Mouse (Mus musculus) hindbrain, postnatal 0 days (tissue): ENCODE data around the gene Cxcl16. TPM values are rescaled to one million over a fixed set of nuclear protein-coding genes. Genes with fewer than 3 reads are reported as not detected.

Source experiments
- ATAC-seq: fragments of 200-750 bp; cut with Nextera tagmentation; 2 replicates; pipeline ENCODE4 v1.8.0; 2017; ENCODE audit warnings: mild to moderate bottlenecking, moderate TSS enrichment, moderate library complexity
- DNase-seq: peaks from one replicate; pipeline ENCODE4 v3.0.0-alpha.2; 2015; ENCODE audit warnings: low spot score
- H3K27ac ChIP-seq: fragments of 300-500 bp; sonication (generic); 2 replicates; pipeline ENCODE4 v1.5.1; 2014; ENCODE audit warnings: mild to moderate bottlenecking
- H3K27me3 ChIP-seq: fragments of 300-500 bp; sonication (generic); 2 replicates; pipeline ENCODE4 v1.6.1; 2014; ENCODE audit warnings: low read length, mixed read lengths; ENCODE audit not compliant: insufficient read depth
- H3K36me3 ChIP-seq: fragments of 300-500 bp; sonication (generic); 2 replicates; pipeline ENCODE4 v1.6.1; 2014; ENCODE audit warnings: low read length, mixed read lengths; ENCODE audit not compliant: insufficient read depth
- H3K4me1 ChIP-seq: fragments of 300-500 bp; sonication (generic); 2 replicates; pipeline ENCODE4 v1.6.1; 2014; ENCODE audit warnings: antibody characterized with exemption, low read length, mixed read lengths; ENCODE audit not compliant: insufficient read depth
- H3K4me2 ChIP-seq: fragments of 300-500 bp; sonication (generic); 2 replicates; pipeline ENCODE4 v1.6.1; 2014; ENCODE audit warnings: low read depth, mild to moderate bottlenecking, low read length, moderate library complexity, mixed read lengths
- H3K4me3 ChIP-seq: fragments of 300-500 bp; sonication (generic); 2 replicates; pipeline ENCODE4 v1.5.1; 2014; ENCODE audit warnings: low read length
- H3K9ac ChIP-seq: fragments of 300-500 bp; sonication (generic); replicated peaks from 2 replicates; pipeline ENCODE4 v1.6.1; 2014; ENCODE audit warnings: mild to moderate bottlenecking, low read length, moderate library complexity, mixed read lengths
- H3K9me3 ChIP-seq: fragments of 300-500 bp; sonication (generic); 2 replicates; pipeline ENCODE4 v1.6.1; 2016; ENCODE audit warnings: low read length, mixed read lengths
- CTCF ChIP-seq: IDR thresholded peaks from 2 replicates; pipeline ENCODE4 v1.5.1; 2016; ENCODE audit warnings: antibody characterized with exemption, control low read depth, low read depth
- WGBS: fragments of 180-500 bp; shearing (Covaris S2); extraction: QIAGEN DNeasy Blood & Tissue Kit; methylation state at CpG from one replicate; pipeline ENCODE4 v1.1.7; 2014; 5-methylcytosine and 5-hydroxymethylcytosine counted together
- polyA plus RNA-seq: library from polyadenylated mRNA; unstranded; fragments of >200 nt; fragmentation: Nextera tagmentation; extraction: Ambion mirVana; gene quantifications from 2 replicates; pipeline ENCODE4 v1.2.1, GENCODE M21; 2015
- total RNA-seq: library from RNA; depleted of rRNA; stranded (reverse); fragments of >200 nt; gene quantifications from 2 replicates; pipeline ENCODE4 v1.2.3, GENCODE M21; 2014; rRNA removed

Cxcl16 gene
- total RNA-seq (2.8 and 3.3 TPM in 2 replicates), polyA plus RNA-seq (3.4 and 4.1 TPM in 2 replicates)

GRCm38 (mm10) chr11:70459601-70460101 lies at the start of gene Cxcl16:
TSS of gene Cxcl16 (minus strand) at chr11:70459984.
- peak; percentile 2 for DNase-seq
- no peak for TF ChIP-seq CTCF
- H3K27ac ChIP-seq = no peak within 1 kb of the TSS; the same call in 1 of the 2 replicates
- no peaks in the 10 kb centered on the region for H3K9me3 ChIP-seq
- H3K36me3 ChIP-seq = no peaks in the 10 kb centered on the region
- H3K4me1 ChIP-seq = no peaks in the 10 kb centered on the region
- 4% methylated on average over 30 of the region's 30 CpGs for WGBS
- peak within 1 kb of the TSS; percentile 92 for H3K4me2 ChIP-seq
- peak within 1 kb of the TSS; percentile 53 for H3K9ac ChIP-seq
- H3K27me3 ChIP-seq = peaks cover 8% of the 10 kb centered on the region; the same call in 1 of the 2 replicates
- ATAC-seq = no peak
- peak within 1 kb of the TSS; percentile 49 for H3K4me3 ChIP-seq

DNA sequence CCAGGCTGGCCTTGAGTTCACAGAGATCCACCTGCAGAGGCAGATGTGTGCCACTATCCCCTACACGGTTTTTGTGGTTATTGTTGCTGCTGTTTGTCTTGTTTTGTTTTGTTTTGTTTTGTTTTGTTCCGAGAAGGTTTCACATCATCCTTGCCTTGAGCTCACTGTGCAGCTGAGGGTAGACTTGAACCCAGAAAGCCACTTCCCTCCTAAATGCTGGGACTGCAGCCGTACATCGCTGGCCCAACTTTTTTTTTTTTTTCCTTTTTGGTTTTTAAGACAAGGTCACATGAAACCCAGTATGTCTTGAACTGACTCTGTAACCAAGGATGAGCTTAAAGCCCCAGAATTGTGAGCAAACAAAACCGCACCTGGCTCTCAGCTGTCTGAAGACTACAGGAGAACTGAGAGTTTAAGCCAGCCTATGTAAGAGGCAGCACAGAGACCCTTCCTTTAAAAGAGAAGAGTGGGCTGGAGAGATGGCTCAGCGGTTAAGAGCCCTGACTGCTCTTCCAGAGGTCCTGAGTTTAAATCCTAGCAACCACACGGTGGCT lies 47.3 kb upstream of the Cxcl16 start:
- WGBS = 69% methylated on average over 7 of the region's 7 CpGs
- 0 out of 2 replicates have a peak, but pooled peaks cover 6% of the 10 kb centered on the region for H3K4me1 ChIP-seq

DNA sequence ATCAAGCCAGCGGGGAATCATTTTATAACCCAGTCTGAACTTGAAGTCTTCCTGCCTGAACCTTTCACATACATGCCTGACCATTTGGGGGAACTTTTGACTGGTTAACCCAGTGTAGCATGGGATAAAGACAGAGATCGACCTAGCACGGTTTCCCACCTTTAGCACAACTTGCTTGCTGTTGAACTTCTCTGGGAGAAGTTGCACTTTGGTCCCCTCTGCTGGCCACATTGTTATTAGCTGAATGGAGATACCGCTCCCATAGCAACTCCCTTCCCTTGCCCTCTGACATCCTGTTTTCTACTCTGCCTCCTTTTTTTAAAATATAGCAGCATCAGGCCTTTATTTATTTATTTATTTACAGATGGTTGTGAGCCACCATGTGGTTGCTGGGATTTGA lies 46.6 kb upstream of the Cxcl16 start:
- Histone ChIP-seq H3K9ac (no peak overlapping the region), H3K27me3 (no peaks in the 10 kb centered on the region), H3K27ac (no peak overlapping the region), H3K9me3 (no peaks in the 10 kb centered on the region), H3K36me3 (no peaks in the 10 kb centered on the region), H3K4me2 (no peak overlapping the region), H3K4me3 (no peak overlapping the region), H3K4me1 (0 out of 2 replicates have a peak, but pooled peaks cover 6% of the 10 kb centered on the region)
- peak; percentile 70 for DNase-seq
- WGBS = 29% methylated on average over 4 of the region's 4 CpGs
- peak; percentile 76 for TF ChIP-seq CTCF
- ATAC-seq = no peak

More for the DNA sequence above, 47.3 kb upstream of the Cxcl16 start:
- H3K36me3 ChIP-seq = no peaks in the 10 kb centered on the region
- no peak overlapping the region for H3K4me2 ChIP-seq
- TF ChIP-seq CTCF = no peak
- H3K27ac ChIP-seq = no peak overlapping the region
- H3K4me3 ChIP-seq = no peak overlapping the region
- ATAC-seq = no peak
- H3K27me3 ChIP-seq = no peaks in the 10 kb centered on the region
- DNase-seq = no peak
- H3K9me3 ChIP-seq = no peaks in the 10 kb centered on the region
- no peak overlapping the region for H3K9ac ChIP-seq

GRCm38 (mm10) chr11:70504970-70505369 lies 45.2 kb upstream of the Cxcl16 start, which contains the start of gene Tm4sf5:
TSS of gene Tm4sf5 (plus strand) at chr11:70505244.
- TF ChIP-seq CTCF = no peak
- no peak within 1 kb of the TSS for H3K9ac ChIP-seq
- WGBS = 80% methylated on average over 9 of the region's 9 CpGs

GRCm38 (mm10) chr11:70502018-70502417 lies 42.2 kb upstream of the Cxcl16 start:
- Histone ChIP-seq H3K27ac (no peak overlapping the region), H3K9me3 (no peaks in the 10 kb centered on the region), H3K4me2 (no peak overlapping the region), H3K36me3 (no peaks in the 10 kb centered on the region), H3K9ac (no peak overlapping the region), H3K4me3 (no peak overlapping the region), H3K4me1 (no peaks in the 10 kb centered on the region), H3K27me3 (no peaks in the 10 kb centered on the region)
- WGBS = 67% methylated on average over 3 of the region's 3 CpGs
- no peak for TF ChIP-seq CTCF
- DNase-seq (no peak), ATAC-seq (no peak)

More at GRCm38 (mm10) chr11:70504970-70505369, 45.2 kb upstream of the Cxcl16 start, which contains the start of gene Tm4sf5:
- no peak for DNase-seq
- Histone ChIP-seq H3K36me3 (no peaks in the 10 kb centered on the region), H3K4me1 (0 out of 2 replicates have a peak, but pooled peaks cover 5% of the 10 kb centered on the region), H3K4me2 (no peak within 1 kb of the TSS), H3K4me3 (no peak within 1 kb of the TSS), H3K27ac (no peak within 1 kb of the TSS), H3K9me3 (no peaks in the 10 kb centered on the region), H3K27me3 (no peaks in the 10 kb centered on the region)
- ATAC-seq = no peak

DNA sequence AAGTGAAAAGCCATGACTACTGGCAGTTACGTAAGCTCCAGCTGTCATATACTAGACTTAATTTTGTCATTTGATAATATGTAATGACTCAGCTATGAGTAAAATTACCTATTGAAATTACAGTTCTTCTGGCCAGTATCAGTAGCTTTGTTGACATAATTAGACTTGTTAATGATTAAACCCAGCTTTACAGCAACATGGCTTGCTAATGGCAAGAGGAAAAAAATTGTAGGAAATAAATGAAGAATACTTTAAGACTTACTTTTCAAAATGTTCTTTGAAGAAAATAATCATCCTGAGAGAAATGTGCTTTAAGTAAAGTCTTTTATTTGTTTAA lies 40.7 kb upstream of the Cxcl16 start:
- no peak overlapping the region for H3K9ac ChIP-seq
- no peak for ATAC-seq
- H3K4me3 ChIP-seq = no peak overlapping the region
- no peak for DNase-seq
- no peaks in the 10 kb centered on the region for H3K4me1 ChIP-seq
- WGBS = 92% methylated on average over 1 of the region's 1 CpGs
- no peak overlapping the region for H3K4me2 ChIP-seq
- TF ChIP-seq CTCF = no peak
- H3K27ac ChIP-seq = no peak overlapping the region
- H3K36me3 ChIP-seq = no peaks in the 10 kb centered on the region
- H3K27me3 ChIP-seq = no peaks in the 10 kb centered on the region
- H3K9me3 ChIP-seq = no peaks in the 10 kb centered on the region
